ENCODE assay signal across 7 mouse cellular contexts in the genomic region with DNA sequence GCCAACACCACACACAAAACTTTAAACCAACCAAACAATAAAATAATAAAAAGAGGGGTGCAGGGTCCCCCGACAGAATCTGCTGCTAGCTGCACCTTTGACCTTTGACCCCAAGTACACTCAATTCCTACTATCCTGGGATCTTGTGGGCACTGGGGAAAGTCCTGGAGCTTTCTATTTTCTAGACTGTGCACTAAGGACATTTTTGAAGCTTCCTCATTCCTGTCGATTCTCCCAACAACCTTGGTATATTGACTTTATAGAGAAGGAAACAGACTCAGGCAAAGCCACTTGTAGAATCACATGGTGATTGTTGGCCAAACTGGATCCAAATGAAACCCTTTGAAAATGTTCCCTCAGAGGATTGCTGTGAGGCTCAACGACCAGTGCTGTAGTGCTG. TPM values are rescaled to one million over a fixed set of nuclear protein-coding genes. Genes with fewer than 3 reads are reported as not detected.
DNase-seq lines count a peak whose midpoint lies in the region; ATAC-seq and TF ChIP-seq lines count a peak whose summit lies in the region.

No protein-coding gene starts in this region.

- H3K9ac ChIP-seq in embryonic facial prominence, embryonic 14.5 days (ENCODE audit: low read depth, low read length): peak overlapping the region; percentile 75; the same call in 1 of the 2 replicates
- peak overlapping the region; percentile 83; the same call in 1 of the 2 replicates for H3K9ac ChIP-seq in intestine, postnatal 0 days (ENCODE audit: low read depth, low read length)
- no peak overlapping the region for H3K9ac ChIP-seq in neural tube, embryonic 14.5 days (replicated peaks; ENCODE audit: low read depth, low read length)

- no peak for TF ChIP-seq POLR2A in lung, adult 2 months (IDR thresholded peaks at IDR 0.05; ENCODE audit: borderline replicate concordance, extremely low read depth, low read depth, low read length)

- peak overlapping the region; percentile 97 for H3K27ac ChIP-seq in embryonic facial prominence, embryonic 14.5 days (replicated peaks; ENCODE audit: low read depth, low read length)
- H3K27ac ChIP-seq in intestine, postnatal 0 days (ENCODE audit: low read depth, low read length): peak overlapping the region; percentile 100
- H3K27ac ChIP-seq in neural tube, embryonic 14.5 days (ENCODE audit: low read depth, low read length): peak overlapping the region; percentile 98

- peak overlapping the region; percentile 79 for H3K4me3 ChIP-seq in lung, adult 2 months (replicated peaks; ENCODE audit: extremely low read depth, low read depth, low read length)
- H3K4me3 ChIP-seq in embryonic facial prominence, embryonic 14.5 days (ENCODE audit: low read depth, low read length): peak overlapping the region; percentile 63
- peak overlapping the region; percentile 60 for H3K4me3 ChIP-seq in intestine, postnatal 0 days (ENCODE audit: low read depth, low read length)
- peak overlapping the region; percentile 58 for H3K4me3 ChIP-seq in neural tube, embryonic 14.5 days (ENCODE audit: low read depth, low read length)

- H3K4me2 ChIP-seq in embryonic facial prominence, embryonic 14.5 days (ENCODE audit: low read depth, low read length): peak overlapping the region; percentile 78
- H3K4me2 ChIP-seq in intestine, postnatal 0 days (replicated peaks; ENCODE audit: low read depth): peak overlapping the region; percentile 82
- H3K4me2 ChIP-seq in neural tube, embryonic 14.5 days (ENCODE audit: low read depth, low read length): peak overlapping the region; percentile 46

- ATAC-seq in embryonic facial prominence, embryonic 14.5 days (ENCODE audit: low read depth): no peak
- peak; percentile 22 for ATAC-seq in intestine, postnatal 0 days
- ATAC-seq in neural tube, embryonic 14.5 days (ENCODE audit: low read depth): no peak

- H3K36me3 ChIP-seq in embryonic facial prominence, embryonic 14.5 days (ENCODE audit: control insufficient read depth, insufficient read depth, low read length): peaks cover 26% of the 10 kb centered on the region
- peaks cover 28% of the 10 kb centered on the region for H3K36me3 ChIP-seq in intestine, postnatal 0 days (ENCODE audit: control insufficient read depth, insufficient read depth)
- H3K36me3 ChIP-seq in neural tube, embryonic 14.5 days (ENCODE audit: control insufficient read depth, insufficient read depth, low read length): peaks cover 11% of the 10 kb centered on the region

- H3K4me1 ChIP-seq in lung, adult 2 months (ENCODE audit: control insufficient read depth, insufficient read depth, low read length): peaks cover 8% of the 10 kb centered on the region
- peaks cover 6% of the 10 kb centered on the region for H3K4me1 ChIP-seq in embryonic facial prominence, embryonic 14.5 days (ENCODE audit: control insufficient read depth, insufficient read depth, low read length)
- peaks cover 3% of the 10 kb centered on the region; the same call in 1 of the 2 replicates for H3K4me1 ChIP-seq in intestine, postnatal 0 days (replicated peaks; ENCODE audit: control insufficient read depth, insufficient read depth, low read length)
- H3K4me1 ChIP-seq in neural tube, embryonic 14.5 days (ENCODE audit: control insufficient read depth, insufficient read depth, low read length): peaks cover 2% of the 10 kb centered on the region

- no peaks in the 10 kb centered on the region for H3K9me3 ChIP-seq in embryonic facial prominence, embryonic 14.5 days (ENCODE audit: control insufficient read depth, low read length)
- H3K9me3 ChIP-seq in intestine, postnatal 0 days (ENCODE audit: control insufficient read depth): no peaks in the 10 kb centered on the region
- H3K9me3 ChIP-seq in neural tube, embryonic 14.5 days (ENCODE audit: control insufficient read depth, low read length): no peaks in the 10 kb centered on the region

- WGBS in lung, adult 2 months: 33% methylated on average over 3 of the region's 3 CpGs
- 64% methylated on average over 3 of the region's 3 CpGs for WGBS in embryonic facial prominence, embryonic 14.5 days
- WGBS in intestine, postnatal 0 days: 29% methylated on average over 3 of the region's 3 CpGs
- 53% methylated on average over 3 of the region's 3 CpGs for WGBS in neural tube, embryonic 14.5 days

- no peaks in the 10 kb centered on the region for H3K27me3 ChIP-seq in embryonic facial prominence, embryonic 14.5 days (replicated peaks; ENCODE audit: control insufficient read depth, insufficient read depth, low read length)
- H3K27me3 ChIP-seq in intestine, postnatal 0 days (replicated peaks; ENCODE audit: control insufficient read depth, insufficient read depth, low read length): no peaks in the 10 kb centered on the region
- H3K27me3 ChIP-seq in neural tube, embryonic 14.5 days (ENCODE audit: control insufficient read depth, insufficient read depth, low read length): no peaks in the 10 kb centered on the region

- no peak for DNase-seq in lung, adult 2 months
- DNase-seq in lung, adult 18-20 months: no peak
- no peak for DNase-seq in embryonic facial prominence, embryonic 14.5 days (ENCODE audit: low spot score)
- no peak for DNase-seq in urinary bladder, postnatal 25 days (ENCODE audit: low spot score)
- DNase-seq in urinary bladder, adult 18-20 months (ENCODE audit: low spot score in 2 of 2): no peak

- no peak for TF ChIP-seq CTCF in lung, adult 2 months (IDR thresholded peaks at IDR 0.05; ENCODE audit: insufficient read depth, low read length)
- no peak for TF ChIP-seq CTCF in intestine, postnatal 0 days (IDR thresholded peaks at IDR 0.05; ENCODE audit: low read depth)

RNA-seq across cellular contexts. Expression of gene Gm44973, which starts 0.8 kb away (rescaled TPM):
- polyA plus RNA-seq in lung, adult 2 months (2012; rRNA removed): not detected in 2 replicates
- polyA plus RNA-seq in embryonic facial prominence, embryonic 14.5 days (2014; fragmentation: Nextera tagmentation; extraction: Ambion mirVana): 1.5 TPM in 1 of 2 replicates, not detected in the other
- 4.4 and 4.7 TPM in 2 replicates for polyA plus RNA-seq in intestine, postnatal 0 days (2015; fragmentation: Nextera tagmentation; extraction: Ambion mirVana)
- 2.6 and 2.7 TPM in 2 replicates for polyA plus RNA-seq in neural tube, embryonic 14.5 days (2014; fragmentation: Nextera tagmentation; extraction: Ambion mirVana)

RNA-seq across cellular contexts. Expression of gene Fiz1, which starts 1.6 kb away (rescaled TPM):
- polyA plus RNA-seq in lung, adult 2 months (2012; rRNA removed): 32.2 and 33.9 TPM in 2 replicates
- polyA plus RNA-seq in embryonic facial prominence, embryonic 14.5 days (2014; fragmentation: Nextera tagmentation; extraction: Ambion mirVana): 31.1 and 32.8 TPM in 2 replicates
- polyA plus RNA-seq in intestine, postnatal 0 days (2015; fragmentation: Nextera tagmentation; extraction: Ambion mirVana): 15.5 and 16.1 TPM in 2 replicates
- 27.2 and 30.4 TPM in 2 replicates for polyA plus RNA-seq in neural tube, embryonic 14.5 days (2014; fragmentation: Nextera tagmentation; extraction: Ambion mirVana)

RNA-seq across cellular contexts. Expression of gene Zfp524, which starts 1.8 kb away (rescaled TPM):
- 37.0 and 43.5 TPM in 2 replicates for polyA plus RNA-seq in lung, adult 2 months (2012; rRNA removed)
- 14.5 and 16.5 TPM in 2 replicates for polyA plus RNA-seq in embryonic facial prominence, embryonic 14.5 days (2014; fragmentation: Nextera tagmentation; extraction: Ambion mirVana)
- polyA plus RNA-seq in intestine, postnatal 0 days (2015; fragmentation: Nextera tagmentation; extraction: Ambion mirVana): 21.9 and 22.6 TPM in 2 replicates
- 5.9 and 7.9 TPM in 2 replicates for polyA plus RNA-seq in neural tube, embryonic 14.5 days (2014; fragmentation: Nextera tagmentation; extraction: Ambion mirVana)

RNA-seq across cellular contexts. Expression of gene Zfp865, which starts 4.1 kb away (rescaled TPM):
- 43.2 and 47.9 TPM in 2 replicates for polyA plus RNA-seq in lung, adult 2 months (2012; rRNA removed)
- 5.3 and 5.8 TPM in 2 replicates for polyA plus RNA-seq in embryonic facial prominence, embryonic 14.5 days (2014; fragmentation: Nextera tagmentation; extraction: Ambion mirVana)
- 2.3 and 2.6 TPM in 2 replicates for polyA plus RNA-seq in intestine, postnatal 0 days (2015; fragmentation: Nextera tagmentation; extraction: Ambion mirVana)
- polyA plus RNA-seq in neural tube, embryonic 14.5 days (2014; fragmentation: Nextera tagmentation; extraction: Ambion mirVana): 5.9 and 6.8 TPM in 2 replicates

RNA-seq across cellular contexts. Expression of gene Ccdc106, which starts 4.3 kb away (rescaled TPM):
- 0.90 and 0.97 TPM in 2 replicates for polyA plus RNA-seq in lung, adult 2 months (2012; rRNA removed)
- 21.6 and 30.7 TPM in 2 replicates for polyA plus RNA-seq in embryonic facial prominence, embryonic 14.5 days (2014; fragmentation: Nextera tagmentation; extraction: Ambion mirVana)
- polyA plus RNA-seq in intestine, postnatal 0 days (2015; fragmentation: Nextera tagmentation; extraction: Ambion mirVana): 8.3 and 8.8 TPM in 2 replicates
- 53.6 and 64.8 TPM in 2 replicates for polyA plus RNA-seq in neural tube, embryonic 14.5 days (2014; fragmentation: Nextera tagmentation; extraction: Ambion mirVana)
